Mouse (Mus musculus) forebrain, embryonic 10.5 days (tissue): ENCODE data around the gene Wnt4. TPM values are rescaled to one million over a fixed set of nuclear protein-coding genes. Genes with fewer than 3 reads are reported as not detected.

Experiments
- DNase-seq: peaks from one replicate; pipeline ENCODE4 v3.0.0-alpha.2; 2017; ENCODE audit warnings: low spot score; ENCODE audit errors: extremely low spot score
- H3K27ac ChIP-seq: fragments of 300-500 bp; sonication (generic); 2 replicates; pipeline ENCODE4 v1.5.1; 2016; ENCODE audit warnings: mild to moderate bottlenecking
- H3K27me3 ChIP-seq: fragments of 300-500 bp; sonication (generic); 2 replicates; pipeline ENCODE4 v1.6.1; 2016; ENCODE audit warnings: mild to moderate bottlenecking; ENCODE audit not compliant: poor library complexity, severe bottlenecking
- H3K36me3 ChIP-seq: fragments of 300-500 bp; sonication (generic); replicated peaks from 2 replicates; pipeline ENCODE4 v1.6.1; 2016; ENCODE audit warnings: mild to moderate bottlenecking, moderate library complexity
- H3K4me1 ChIP-seq: fragments of 300-500 bp; sonication (generic); 2 replicates; pipeline ENCODE4 v1.6.1; 2016
- H3K4me3 ChIP-seq: fragments of 300-500 bp; sonication (generic); 2 replicates; pipeline ENCODE4 v1.5.1; 2016; ENCODE audit warnings: mild to moderate bottlenecking, moderate library complexity
- H3K9me3 ChIP-seq: fragments of 300-500 bp; sonication (generic); 2 replicates; pipeline ENCODE4 v1.6.1; 2016; ENCODE audit warnings: mild to moderate bottlenecking, moderate library complexity
- WGBS: fragments of 180-500 bp; shearing (Covaris S2); methylation state at CpG from one replicate; pipeline ENCODE4 v1.1.7; 2016; 5-methylcytosine and 5-hydroxymethylcytosine counted together
- polyA plus RNA-seq: library from polyadenylated mRNA; unstranded; fragments of >200 nt; fragmentation: Nextera tagmentation; extraction: Ambion mirVana; gene quantifications from 2 replicates; pipeline ENCODE4 v1.2.1, GENCODE M21; 2016

Gene Wnt4
- polyA plus RNA-seq, 1 experiment from 2014 or later = 0.81 TPM

DNA sequence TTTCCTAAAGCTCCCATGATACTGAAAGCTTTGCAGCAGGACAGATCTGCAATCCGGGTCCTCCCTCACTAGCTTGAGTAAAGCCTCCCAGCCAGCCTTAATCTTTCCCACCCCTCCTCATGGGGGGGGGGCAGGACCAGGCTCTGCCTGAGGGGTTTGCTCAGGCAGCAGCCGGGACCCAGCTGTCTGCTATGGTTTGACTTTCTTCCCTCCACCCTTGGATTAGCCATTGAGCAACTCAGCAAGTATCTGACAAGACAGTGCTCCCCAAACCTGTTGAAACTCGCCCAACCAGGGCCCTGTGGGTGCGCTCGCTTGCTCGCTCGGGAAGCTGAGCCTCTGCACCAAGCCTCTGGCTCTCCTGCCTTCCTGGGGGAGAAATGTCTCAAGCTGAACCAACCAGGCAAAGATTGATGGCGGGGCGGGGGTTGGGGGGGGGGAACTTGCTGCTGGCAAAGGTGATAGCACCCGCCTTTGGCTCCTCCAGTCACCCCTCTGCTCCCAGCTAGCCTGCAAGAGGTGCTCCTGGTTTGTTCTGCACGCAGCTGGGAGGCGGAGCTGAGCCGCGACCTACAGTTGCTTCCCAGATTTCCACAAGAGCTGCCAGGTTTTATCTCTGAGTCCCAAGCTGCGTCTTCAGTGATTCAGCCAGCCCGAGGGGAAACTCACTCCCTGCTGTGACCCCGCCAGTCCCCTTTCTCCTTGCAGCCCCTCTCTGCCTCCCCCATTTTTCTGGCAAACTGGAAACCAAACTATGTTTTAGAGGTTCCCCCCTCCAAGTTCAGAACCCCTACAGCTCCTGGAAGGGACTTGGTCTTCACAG lies 5.5 kb downstream of the Wnt4 start:
- Histone ChIP-seq H3K27ac (no peak overlapping the region), H3K4me3 (no peak overlapping the region), H3K36me3 (no peaks in the 10 kb centered on the region), H3K9me3 (no peaks in the 10 kb centered on the region), H3K4me1 (peaks cover 49% of the 10 kb centered on the region), H3K27me3 (peaks cover 81% of the 10 kb centered on the region)
- no peak for DNase-seq
- 12% methylated on average over 17 of the region's 17 CpGs for WGBS

DNA sequence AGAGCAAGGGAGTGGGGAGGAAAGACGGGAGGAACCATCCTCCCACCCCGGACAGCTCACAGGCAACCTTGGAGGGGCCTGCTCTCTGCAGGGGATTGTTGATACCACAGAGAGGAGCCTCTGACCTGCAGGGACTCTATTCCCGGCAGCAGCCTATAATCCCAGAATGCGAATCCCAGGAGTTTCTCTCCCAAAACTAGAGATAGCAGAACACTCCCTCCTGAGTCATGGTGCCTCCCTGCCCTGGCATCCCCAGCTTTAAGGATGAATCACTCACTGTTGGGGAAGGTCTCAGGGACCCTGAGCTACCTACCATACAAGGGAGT lies 6.1 kb downstream of the Wnt4 start:
- H3K27ac ChIP-seq = no peak overlapping the region
- peaks cover 45% of the 10 kb centered on the region for H3K4me1 ChIP-seq
- H3K9me3 ChIP-seq = no peaks in the 10 kb centered on the region
- H3K4me3 ChIP-seq = no peak overlapping the region
- no peak for DNase-seq
- 4% methylated on average over 4 of the region's 4 CpGs for WGBS
- peaks cover 75% of the 10 kb centered on the region for H3K27me3 ChIP-seq
- no peaks in the 10 kb centered on the region for H3K36me3 ChIP-seq

DNA sequence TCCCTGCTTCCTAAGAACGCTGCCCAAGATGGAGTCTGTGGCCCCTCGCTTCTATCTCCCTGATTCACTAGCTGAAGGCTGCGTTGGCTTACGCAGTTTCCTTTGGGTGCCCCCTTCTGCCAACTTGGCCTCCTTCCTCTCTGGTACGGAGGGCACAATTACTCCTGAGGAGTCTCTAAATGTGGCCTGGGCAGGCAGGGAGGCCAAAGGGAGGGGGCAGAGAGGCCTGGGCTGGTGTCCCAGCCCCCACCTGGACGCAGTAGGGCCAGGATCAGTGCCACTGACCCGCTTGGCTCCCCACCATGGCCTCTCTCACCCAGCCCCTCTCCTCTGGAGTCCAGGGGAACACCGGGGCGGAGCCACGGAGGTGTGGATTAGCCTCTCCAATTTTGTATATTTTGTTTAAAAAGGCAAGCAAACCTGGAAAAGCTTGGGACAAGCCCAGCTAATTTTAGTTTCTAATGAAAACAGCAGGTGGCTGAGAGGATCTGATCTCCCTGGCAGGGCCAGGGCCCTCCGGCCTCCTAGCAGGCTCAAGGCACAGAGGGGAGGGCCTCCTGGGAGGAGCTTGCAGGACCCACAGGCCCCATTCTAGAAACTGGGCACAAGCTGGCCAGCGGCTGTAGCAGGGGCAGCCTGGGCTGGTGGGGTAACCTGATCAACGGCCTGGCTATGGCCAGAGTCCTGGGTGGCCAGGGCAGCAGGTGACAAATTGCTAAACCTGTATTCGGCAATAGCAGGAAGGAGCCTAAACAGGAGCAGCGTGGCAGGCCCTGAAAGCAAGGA lies 8.8 kb downstream of the Wnt4 start:
- H3K4me1 ChIP-seq = peaks cover 29% of the 10 kb centered on the region
- H3K36me3 ChIP-seq = no peaks in the 10 kb centered on the region
- 66% methylated on average over 15 of the region's 15 CpGs for WGBS
- 0 out of 2 replicates have a peak overlapping the region, but pooled peaks have one; percentile 26 for H3K27ac ChIP-seq
- peaks cover 48% of the 10 kb centered on the region for H3K27me3 ChIP-seq
- no peak for DNase-seq
- no peak overlapping the region for H3K4me3 ChIP-seq
- H3K9me3 ChIP-seq = no peaks in the 10 kb centered on the region

- H3K4me1 ChIP-seq = peaks cover 29% of the 10 kb centered on the region
- H3K27ac ChIP-seq = no peak overlapping the region
- H3K4me3 ChIP-seq = no peak overlapping the region
- DNase-seq = no peak
- peaks cover 42% of the 10 kb centered on the region for H3K27me3 ChIP-seq
- no peaks in the 10 kb centered on the region for H3K9me3 ChIP-seq
- 60% methylated on average over 8 of the region's 8 CpGs for WGBS
- H3K36me3 ChIP-seq = no peaks in the 10 kb centered on the region
Observed at GRCm38 (mm10) chr4:137286662-137286953, 9.3 kb downstream of the Wnt4 start.

- Histone ChIP-seq H3K36me3 (no peaks in the 10 kb centered on the region), H3K4me3 (no peak overlapping the region), H3K27me3 (peaks cover 36% of the 10 kb centered on the region), H3K27ac (no peak overlapping the region), H3K9me3 (no peaks in the 10 kb centered on the region), H3K4me1 (peaks cover 27% of the 10 kb centered on the region)
- 83% methylated on average over 13 of the region's 13 CpGs for WGBS
- DNase-seq = no peak
Observed at GRCm38 (mm10) chr4:137287206-137287605, 9.9 kb downstream of the Wnt4 start.

DNA sequence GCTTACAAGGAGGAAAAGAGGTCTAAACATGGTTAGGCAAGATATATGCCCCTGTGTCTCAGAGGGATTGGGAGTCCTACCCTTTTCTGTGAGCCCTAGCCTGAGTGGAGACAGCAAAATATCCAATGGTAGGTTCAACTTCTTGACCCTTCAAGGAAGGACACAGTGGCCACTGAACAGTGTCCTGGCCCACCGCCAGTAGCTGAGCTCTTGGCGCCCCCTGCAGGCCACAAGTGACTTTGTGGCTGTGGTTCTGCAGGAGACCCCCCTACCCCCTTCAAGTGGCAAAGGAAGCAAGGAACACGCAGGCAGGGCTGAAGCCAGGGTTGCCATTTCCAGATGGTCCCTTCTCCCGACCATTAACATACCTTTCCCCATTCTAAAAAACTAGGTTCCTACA lies 10.5 kb downstream of the Wnt4 start:
- H3K27ac ChIP-seq = no peak overlapping the region
- 9% methylated on average over 4 of the region's 4 CpGs for WGBS
- DNase-seq = peak; percentile 72

DNA sequence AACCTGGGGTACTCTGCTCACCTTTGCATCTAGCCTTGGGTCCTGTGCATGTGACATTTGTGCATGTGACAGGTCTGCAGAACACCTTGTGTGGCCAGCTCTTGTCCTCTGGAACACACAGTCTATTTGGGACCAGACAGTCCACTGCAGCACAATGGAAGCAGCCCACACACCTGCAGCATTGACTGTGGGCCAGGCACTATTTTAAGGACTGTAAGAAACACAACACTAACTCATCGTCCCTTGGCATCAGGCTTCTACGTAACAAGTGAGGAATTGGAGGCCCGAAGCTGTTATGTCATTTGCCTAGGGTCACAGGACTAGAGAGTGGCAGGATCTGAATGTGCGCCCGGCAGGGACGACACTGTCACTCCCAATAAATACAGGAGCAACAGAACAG lies 12.4 kb downstream of the Wnt4 start:
- WGBS = 89% methylated on average over 6 of the region's 6 CpGs
- H3K4me1 ChIP-seq = peaks cover 25% of the 10 kb centered on the region
- H3K27ac ChIP-seq = no peak overlapping the region
- no peaks in the 10 kb centered on the region for H3K36me3 ChIP-seq
- no peak for DNase-seq
- peaks cover 12% of the 10 kb centered on the region for H3K27me3 ChIP-seq
- no peak overlapping the region for H3K4me3 ChIP-seq
- H3K9me3 ChIP-seq = no peaks in the 10 kb centered on the region

More for the DNA sequence above, 10.5 kb downstream of the Wnt4 start:
- Histone ChIP-seq H3K4me3 (no peak overlapping the region), H3K36me3 (no peaks in the 10 kb centered on the region), H3K4me1 (peaks cover 21% of the 10 kb centered on the region), H3K27me3 (peaks cover 30% of the 10 kb centered on the region), H3K9me3 (no peaks in the 10 kb centered on the region)

- no peak for DNase-seq
- Histone ChIP-seq H3K36me3 (no peaks in the 10 kb centered on the region), H3K27ac (no peak overlapping the region), H3K4me1 (peaks cover 27% of the 10 kb centered on the region), H3K9me3 (no peaks in the 10 kb centered on the region), H3K4me3 (no peak overlapping the region), H3K27me3 (peaks cover 7% of the 10 kb centered on the region; the same call in 1 of the 2 replicates)
- 79% methylated on average over 3 of the region's 3 CpGs for WGBS
Observed at GRCm38 (mm10) chr4:137290250-137290649, 13.0 kb downstream of the Wnt4 start.

- Histone ChIP-seq H3K27me3 (no peaks in the 10 kb centered on the region), H3K4me1 (peaks cover 16% of the 10 kb centered on the region), H3K9me3 (no peaks in the 10 kb centered on the region), H3K4me3 (no peak overlapping the region), H3K27ac (no peak overlapping the region), H3K36me3 (no peaks in the 10 kb centered on the region; the same call in 1 of the 2 replicates)
- DNase-seq = no peak
- 93% methylated on average over 7 of the region's 7 CpGs for WGBS
Observed at GRCm38 (mm10) chr4:137292625-137293024, 15.3 kb downstream of the Wnt4 start.

- no peaks in the 10 kb centered on the region for H3K27me3 ChIP-seq
- no peak overlapping the region for H3K4me3 ChIP-seq
- H3K36me3 ChIP-seq = no peaks in the 10 kb centered on the region; the same call in 1 of the 2 replicates
- peaks cover 13% of the 10 kb centered on the region for H3K4me1 ChIP-seq
- WGBS = 84% methylated on average over 7 of the region's 7 CpGs
- DNase-seq = no peak
- 0 out of 2 replicates have a peak overlapping the region, but pooled peaks have one; percentile 25 for H3K27ac ChIP-seq
- no peaks in the 10 kb centered on the region for H3K9me3 ChIP-seq
Observed at GRCm38 (mm10) chr4:137294032-137294431, 16.7 kb downstream of the Wnt4 start.

- Histone ChIP-seq H3K27ac (0 out of 2 replicates have a peak overlapping the region, but pooled peaks have one; percentile 25), H3K4me1 (peaks cover 13% of the 10 kb centered on the region), H3K36me3 (no peaks in the 10 kb centered on the region; the same call in 1 of the 2 replicates), H3K27me3 (no peaks in the 10 kb centered on the region), H3K9me3 (no peaks in the 10 kb centered on the region), H3K4me3 (no peak overlapping the region)
- DNase-seq = no peak
- WGBS = 71% methylated on average over 5 of the region's 5 CpGs
Observed at GRCm38 (mm10) chr4:137294474-137294873, 17.2 kb downstream of the Wnt4 start.

- Histone ChIP-seq H3K4me3 (no peak overlapping the region), H3K9me3 (no peaks in the 10 kb centered on the region), H3K27me3 (no peaks in the 10 kb centered on the region), H3K27ac (no peak overlapping the region), H3K4me1 (peaks cover 13% of the 10 kb centered on the region), H3K36me3 (no peaks in the 10 kb centered on the region; the same call in 1 of the 2 replicates)
- 92% methylated on average over 8 of the region's 8 CpGs for WGBS
- no peak for DNase-seq
Observed at GRCm38 (mm10) chr4:137294951-137295350, 17.7 kb downstream of the Wnt4 start.

GRCm38 (mm10) chr4:137297611-137298010 lies 20.3 kb downstream of the Wnt4 start:
- 88% methylated on average over 4 of the region's 4 CpGs for WGBS
- H3K27ac ChIP-seq = no peak overlapping the region
- H3K27me3 ChIP-seq = no peaks in the 10 kb centered on the region
- H3K4me3 ChIP-seq = no peak overlapping the region
- no peaks in the 10 kb centered on the region for H3K9me3 ChIP-seq
- peaks cover 29% of the 10 kb centered on the region for H3K4me1 ChIP-seq
- no peaks in the 10 kb centered on the region; the same call in 1 of the 2 replicates for H3K36me3 ChIP-seq
- DNase-seq = no peak
